Mouse (Mus musculus) frontal cortex, postnatal 14 days (tissue): ENCODE measurements around the gene Sugp2.
"Not testable (repeated sequence)": the region's sequence is repeated elsewhere in the genome, so short reads cannot be mapped to it uniquely, and the experiment has no call there.

Experiments used
- DNase-seq, 2 experiments: peaks; one replicate each; pipeline ENCODE4 v3.0.0; 2022; ENCODE audit warnings: low spot score in 2 of 2

Gene Sugp2

GRCm38 (mm10) chr8:70234080-70234780 lies at the start of gene Sugp2, which contains the start of gene Armc6:
Gene Sugp2, plus strand, starts transcription at chr8:70234226.
Gene Armc6, minus strand, starts transcription at chr8:70234466.
- peak; percentile 92 for DNase-seq

- DNase-seq, result no peak
Observed at GRCm38 (mm10) chr8:70188707-70189106, 45.3 kb upstream of the Sugp2 start.

GRCm38 (mm10) chr8:70193238-70193637 lies 40.8 kb upstream of the Sugp2 start:
- no peak for DNase-seq

DNA sequence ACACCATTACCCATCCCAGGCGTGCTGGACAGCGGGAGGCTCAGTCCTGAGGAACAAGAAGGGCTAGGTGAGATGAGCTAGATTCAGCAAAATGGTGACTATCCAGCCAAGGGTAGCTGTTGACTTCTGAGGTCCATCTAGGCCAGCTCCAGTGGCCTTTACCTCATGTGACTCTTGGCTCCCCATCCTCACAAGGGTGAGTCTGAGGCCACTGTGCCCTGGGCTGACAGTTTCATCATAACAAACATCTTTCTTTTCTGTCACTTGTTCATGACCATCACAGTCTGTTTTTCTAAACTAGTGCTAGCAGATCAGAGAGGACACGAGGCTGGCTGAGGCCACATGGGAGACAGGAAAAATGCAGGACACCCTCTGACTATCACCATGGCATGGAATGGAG lies 39.8 kb upstream of the Sugp2 start:
- no peak for DNase-seq

DNA sequence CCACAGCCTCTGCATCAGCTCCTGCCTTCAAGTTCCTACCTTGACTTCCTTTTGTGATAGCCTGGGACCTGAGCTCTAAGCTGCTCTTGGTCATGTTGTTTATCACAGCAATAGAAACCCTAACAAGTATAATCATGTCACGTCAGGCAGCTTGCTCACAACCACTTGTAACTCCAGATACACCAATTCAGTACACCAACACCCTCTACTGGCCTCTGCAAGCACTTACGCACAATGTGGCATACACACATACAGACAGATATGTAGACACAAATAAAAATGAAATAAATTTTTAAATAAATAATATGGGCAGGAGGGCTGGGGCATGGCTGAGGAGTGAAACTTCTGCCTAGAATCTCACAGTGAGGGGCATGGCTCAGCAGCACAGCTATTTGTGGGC lies 38.3 kb upstream of the Sugp2 start:
- no peak for DNase-seq

DNA sequence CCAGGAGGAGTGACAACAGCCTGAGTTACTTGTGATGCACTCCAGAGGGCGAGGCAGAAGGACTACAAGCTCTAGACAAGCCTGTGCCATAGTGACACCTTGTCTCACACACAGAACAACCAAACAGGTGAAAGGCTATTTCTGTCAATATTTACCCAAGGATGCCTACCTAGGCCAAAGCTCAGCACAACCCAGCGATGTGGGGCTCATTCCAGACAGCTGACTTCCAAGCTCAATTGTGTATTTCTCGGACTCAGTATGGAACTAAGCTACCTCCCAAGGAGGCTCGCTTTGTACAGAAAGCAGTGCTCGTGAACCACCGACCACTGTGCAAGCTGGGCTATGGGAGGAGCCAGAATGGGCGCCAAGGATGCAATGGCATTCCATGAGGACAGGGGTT lies 36.4 kb upstream of the Sugp2 start:
- no peak for DNase-seq

- DNase-seq, result peak in 1 of 2 experiments; percentile 35
Observed at GRCm38 (mm10) chr8:70200098-70200681, 33.8 kb upstream of the Sugp2 start.

DNA sequence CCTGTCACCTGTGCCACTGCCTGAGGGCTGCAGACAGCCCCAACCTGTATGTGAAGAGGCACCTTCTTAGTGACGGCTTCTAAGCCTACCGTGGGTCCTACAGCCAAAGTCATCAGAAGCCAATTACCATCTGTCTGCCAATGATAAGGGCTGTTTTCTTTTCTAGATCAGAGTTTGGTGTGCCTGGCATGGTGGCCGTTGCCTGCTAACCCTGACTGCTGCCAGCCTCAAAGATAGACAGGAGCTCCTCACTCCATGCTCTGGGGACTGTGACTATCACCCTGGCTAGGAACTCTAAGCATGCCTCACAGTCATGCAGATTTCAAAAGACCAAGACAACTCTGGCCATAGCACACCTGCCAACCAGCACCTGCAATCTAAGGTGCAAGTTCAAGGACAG lies 32.6 kb upstream of the Sugp2 start:
- DNase-seq, result no peak

DNA sequence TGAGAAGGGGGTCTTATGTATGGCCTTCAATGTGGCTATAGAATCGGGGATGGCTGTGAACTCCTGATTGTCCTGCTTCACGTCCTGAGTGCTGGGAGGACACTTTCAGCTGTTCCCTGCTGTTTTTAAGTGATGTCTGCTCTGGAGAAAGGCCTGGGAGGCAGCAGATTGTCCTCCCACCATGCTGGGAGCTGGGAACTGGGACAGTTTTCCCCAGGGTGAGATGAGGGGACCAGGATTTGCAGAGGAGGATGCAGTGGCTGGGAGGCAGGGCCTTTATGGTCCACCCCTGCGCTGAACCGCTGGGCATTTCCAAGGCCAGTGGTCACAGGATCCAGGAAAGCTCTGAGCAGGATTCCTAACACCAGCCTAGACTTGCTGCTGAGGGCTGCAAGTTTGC lies 31.0 kb upstream of the Sugp2 start:
- DNase-seq, result no peak

- no peak for DNase-seq
Observed at GRCm38 (mm10) chr8:70204757-70205156, 29.3 kb upstream of the Sugp2 start.

DNA sequence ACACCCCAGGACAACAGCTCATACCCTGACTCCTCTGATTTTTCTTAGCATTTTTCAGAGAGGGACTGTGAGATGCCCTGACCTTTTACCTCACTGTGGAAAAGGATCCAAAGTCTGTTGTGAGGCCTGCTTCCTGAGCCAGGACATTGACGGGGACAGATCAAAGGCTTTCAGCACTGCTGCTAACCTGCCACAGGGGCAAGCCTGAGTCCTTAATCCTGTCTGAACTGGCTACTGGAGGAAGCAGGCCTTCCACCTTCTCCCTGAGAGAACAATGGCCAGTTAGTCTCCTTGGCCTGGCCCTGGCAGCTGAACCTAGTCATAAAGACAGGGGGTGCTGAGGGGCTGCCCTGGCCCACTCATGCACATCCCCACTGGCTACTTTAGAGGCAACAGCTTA lies 25.9 kb upstream of the Sugp2 start:
- DNase-seq, result no peak

DNA sequence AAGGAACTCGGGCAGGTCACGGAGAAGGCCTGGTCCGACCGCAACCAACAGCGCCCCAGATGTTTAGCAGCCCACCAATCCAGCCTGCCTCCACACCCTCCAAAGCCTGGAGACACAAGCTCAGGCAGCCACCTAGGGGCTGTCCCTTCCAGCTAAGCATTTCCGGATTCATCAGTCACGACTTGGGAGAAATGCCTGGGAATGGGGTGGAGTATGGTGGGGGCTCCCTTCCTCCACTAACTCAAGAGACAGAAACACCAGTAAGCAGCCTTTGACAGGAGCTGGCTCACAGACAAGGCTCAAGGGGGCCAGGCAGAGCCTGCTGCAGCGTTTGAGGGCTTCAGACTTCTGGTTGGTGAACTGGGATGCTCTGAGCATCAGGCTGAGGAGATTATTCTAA lies 23.5 kb upstream of the Sugp2 start:
- DNase-seq, result peak in 1 of 2 experiments; percentile 26

- no peak for DNase-seq
Observed at GRCm38 (mm10) chr8:70211275-70211674, 22.8 kb upstream of the Sugp2 start.

DNA sequence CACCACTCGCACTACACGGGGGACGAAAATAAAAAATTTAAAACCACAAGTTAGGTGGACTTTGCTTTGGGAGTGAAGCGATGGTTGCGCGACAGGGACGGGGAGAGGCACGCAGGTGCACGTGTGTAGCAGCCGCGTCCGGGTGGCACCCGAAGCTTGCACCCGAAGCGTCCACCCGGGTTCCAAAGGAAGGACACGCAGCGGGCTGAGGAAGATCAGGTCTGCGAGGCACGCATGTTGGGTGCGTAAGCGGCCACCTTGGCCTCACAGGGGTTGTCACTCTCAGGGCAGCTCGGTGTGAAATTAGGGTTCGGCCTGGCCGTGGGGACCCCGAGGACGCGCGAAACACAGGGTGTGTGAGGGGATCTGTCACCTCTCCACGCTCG lies 22.3 kb upstream of the Sugp2 start:
- DNase-seq, result no peak

DNA sequence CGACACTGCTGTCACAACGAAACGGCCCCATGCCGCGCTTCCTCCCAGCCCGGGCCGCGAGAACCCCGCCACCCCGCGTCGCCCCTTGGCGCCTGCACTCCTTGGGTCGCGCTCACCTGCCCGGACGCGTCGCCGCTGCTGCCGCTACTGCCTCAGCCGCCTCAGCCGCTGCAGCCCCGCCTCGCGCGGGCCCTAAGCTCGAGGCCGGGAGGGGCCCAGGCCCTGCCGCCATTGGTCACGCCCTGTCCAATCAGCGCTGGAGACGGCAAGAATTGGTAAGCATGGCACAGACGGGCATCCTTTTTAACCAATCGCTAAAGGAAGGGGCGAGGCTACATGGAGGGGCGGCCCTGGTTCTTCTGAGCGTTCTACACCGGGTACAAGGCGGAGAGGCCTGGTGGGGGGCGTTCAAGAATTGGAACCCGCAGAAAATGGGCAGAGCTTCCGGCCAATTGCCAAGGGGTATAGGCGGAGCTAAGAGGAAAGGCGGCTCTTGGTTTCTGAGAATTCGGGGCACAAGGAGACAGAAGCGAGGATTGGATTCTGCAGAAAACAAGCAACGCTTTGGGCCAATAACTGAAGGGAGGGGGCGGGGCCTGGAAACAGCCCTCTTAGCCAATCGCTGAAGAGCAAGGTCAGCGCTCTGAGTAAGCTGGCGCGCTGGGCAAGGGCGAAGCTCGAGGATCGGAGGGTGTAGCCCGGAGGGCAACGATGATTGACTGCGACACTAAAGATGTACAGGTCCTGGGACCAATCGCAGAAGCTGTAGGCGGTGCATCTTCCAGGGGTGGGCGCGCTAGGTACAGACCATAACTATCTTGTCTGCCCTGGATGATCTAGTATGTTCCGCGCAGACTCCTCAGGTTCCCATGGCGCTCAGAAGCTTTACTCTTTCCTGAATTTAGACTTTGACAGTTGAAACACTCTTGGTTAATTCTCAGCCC lies 21.6 kb upstream of the Sugp2 start, which contains the start of gene Slc25a42:
Gene Slc25a42, minus strand, starts transcription at position 194 of the 944 bp plus-strand sequence.
- DNase-seq, result peak; percentile 97 to 99

GRCm38 (mm10) chr8:70214411-70214810 lies 19.6 kb upstream of the Sugp2 start:
- DNase-seq, result no peak

DNA sequence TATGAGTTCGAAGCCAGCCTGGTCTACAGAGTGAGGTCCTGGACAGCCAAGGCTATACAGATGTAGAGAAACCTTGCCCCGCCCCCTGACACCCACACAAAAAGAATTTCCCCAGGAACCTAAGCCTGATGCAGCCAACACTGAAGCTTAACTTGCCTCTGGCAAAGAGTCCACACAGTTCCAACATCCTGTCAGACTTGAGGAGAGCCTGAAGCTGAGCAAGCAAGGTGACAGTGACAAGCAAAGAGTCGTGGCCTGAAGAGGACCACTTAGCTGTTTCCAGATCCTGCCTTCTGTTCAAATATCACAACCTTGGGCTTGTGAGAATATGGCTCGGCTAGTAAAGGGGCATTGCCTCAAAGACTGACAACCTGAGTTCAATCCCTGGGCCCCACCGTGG lies 18.9 kb upstream of the Sugp2 start:
- no peak for DNase-seq

GRCm38 (mm10) chr8:70216161-70216560 lies 17.9 kb upstream of the Sugp2 start:
- not testable (repeated sequence) for DNase-seq

DNA sequence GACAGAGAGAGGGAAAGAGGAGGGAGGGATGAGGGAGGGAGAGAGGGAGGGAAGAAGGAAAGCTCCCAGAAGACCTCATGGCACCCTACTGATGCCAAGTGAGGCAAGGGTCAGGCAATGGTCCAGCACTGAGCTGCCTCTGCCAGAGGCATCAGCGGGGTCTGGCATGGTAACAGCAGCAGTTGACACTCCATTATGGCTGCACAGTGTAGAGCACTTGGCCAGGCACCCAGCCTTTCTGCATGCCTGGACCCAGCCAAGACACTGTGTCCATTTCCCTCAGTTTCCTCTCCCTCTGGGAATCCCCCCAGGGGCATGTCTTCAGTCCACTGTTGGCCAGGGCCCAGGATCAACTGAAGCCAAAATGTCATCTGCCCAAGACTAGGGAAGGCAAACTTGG lies 17.5 kb upstream of the Sugp2 start:
- peak; percentile 55 to 78 for DNase-seq

GRCm38 (mm10) chr8:70217441-70217840 lies 16.6 kb upstream of the Sugp2 start:
- no peak for DNase-seq

DNA sequence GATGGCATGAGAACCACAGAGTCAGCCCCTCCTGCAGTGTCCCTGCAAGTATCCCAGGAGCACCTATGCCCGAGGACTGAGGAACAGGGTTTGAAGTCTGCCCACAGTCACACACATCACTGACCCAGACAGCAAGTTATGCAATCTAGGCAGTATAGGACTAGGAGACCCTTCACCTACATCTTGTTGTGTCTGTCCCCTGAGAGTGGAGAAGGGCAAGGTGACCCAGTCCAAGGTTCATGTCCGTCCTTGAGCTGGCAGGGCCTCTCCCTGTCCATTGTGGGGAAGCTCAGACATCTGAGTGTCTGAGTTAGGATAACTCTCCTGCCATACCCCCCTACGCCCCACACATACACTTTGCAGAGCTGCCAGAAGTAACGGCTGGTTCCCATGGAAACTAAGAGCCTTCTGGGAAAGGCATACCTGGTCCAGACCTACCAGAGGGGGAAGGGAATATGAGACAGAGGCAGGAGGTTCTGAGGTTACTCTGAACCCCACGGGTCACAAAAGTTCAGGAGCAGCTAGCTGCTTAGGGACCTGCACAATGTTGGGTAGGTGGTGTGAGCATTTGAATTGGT lies 14.8 kb upstream of the Sugp2 start:
- no peak for DNase-seq

DNA sequence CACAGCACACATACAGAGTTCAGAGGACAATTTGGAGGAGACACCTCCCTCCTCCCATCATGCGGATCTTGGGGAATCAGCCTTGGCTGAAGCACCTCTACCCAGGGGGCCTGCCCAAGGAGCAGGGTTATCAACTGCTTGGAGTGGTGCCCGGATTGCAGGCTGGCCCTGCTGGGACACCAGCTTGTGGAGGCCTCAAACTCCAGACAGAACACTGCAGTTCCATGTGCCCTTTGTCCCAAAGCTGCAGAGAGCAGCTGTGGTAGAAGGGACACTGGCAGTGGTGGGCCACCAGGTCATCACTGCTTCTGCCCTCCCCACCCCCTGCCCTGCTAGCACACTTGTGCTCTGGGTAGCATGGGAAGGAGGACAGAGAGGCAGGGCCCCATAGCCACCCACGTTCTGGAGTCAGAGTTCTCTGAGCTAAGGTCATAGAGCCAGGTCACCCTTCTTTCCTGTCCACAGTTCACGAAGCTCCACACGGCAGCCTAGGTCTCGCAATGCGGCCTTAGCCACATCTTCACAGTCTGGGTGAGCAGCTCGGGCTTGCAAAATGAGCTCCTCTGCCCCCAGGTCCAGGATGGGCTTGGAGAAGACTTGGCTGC lies 13.7 kb upstream of the Sugp2 start:
- no peak for DNase-seq
